In genomic region chr12:44337136-44337640, GRCm38 (mm10) we compare ENCODE assay signal across 31 mouse cellular contexts. TPM values are rescaled to one million over a fixed set of nuclear protein-coding genes. Genes with fewer than 3 reads are reported as not detected.
A peak's percentile ranks its signal among the peaks of the same experiment; 100 is the strongest.
DNase-seq lines count a peak whose midpoint lies in the region; ATAC-seq and TF ChIP-seq lines count a peak whose summit lies in the region.
"Had no signal": no experiment of that assay in that cellular context is flagged by ENCODE, and none has a peak within 500 bp of the region (broad histone marks: within the 10 kb centered on the region; RNA-seq: fewer than 3 reads in every experiment).

No protein-coding gene starts in this region.

- H3K36me3 ChIP-seq in forebrain, embryonic 14.5 days (ENCODE audit: control insufficient read depth, insufficient read depth, low read length) = no peaks in the 10 kb centered on the region
- no peaks in the 10 kb centered on the region for H3K36me3 ChIP-seq in forebrain, embryonic 15.5 days
- H3K36me3 ChIP-seq in midbrain, embryonic 10.5 days = 0 out of 2 replicates have a peak, but pooled peaks cover 2% of the 10 kb centered on the region
- H3K36me3 ChIP-seq in midbrain, postnatal 0 days (ENCODE audit: insufficient read depth, low read length) = no peaks in the 10 kb centered on the region
- no peaks in the 10 kb centered on the region; the same call in 1 of the 2 replicates for H3K36me3 ChIP-seq in midbrain, embryonic 13.5 days
- H3K36me3 ChIP-seq: heart, embryonic 13.5 days; kidney, embryonic 15.5 days; limb, embryonic 10.5 days; limb, embryonic 15.5 days; liver, embryonic 13.5 days; neural tube, embryonic 12.5 days had no signal

- H3K9ac ChIP-seq in forebrain, embryonic 14.5 days (ENCODE audit: low read length) = no peak overlapping the region
- H3K9ac ChIP-seq in forebrain, embryonic 15.5 days (replicated peaks) = no peak overlapping the region
- H3K9ac ChIP-seq in midbrain, postnatal 0 days (replicated peaks; ENCODE audit: low read length, poor library complexity, severe bottlenecking) = no peak overlapping the region
- H3K9ac ChIP-seq in midbrain, embryonic 13.5 days (replicated peaks) = no peak overlapping the region
- H3K9ac ChIP-seq: heart, embryonic 13.5 days; hindbrain, embryonic 14.5 days; kidney, embryonic 15.5 days; limb, embryonic 15.5 days; liver, embryonic 13.5 days; neural tube, embryonic 12.5 days had no signal

- no peaks in the 10 kb centered on the region for H3K27me3 ChIP-seq in forebrain, embryonic 14.5 days (replicated peaks; ENCODE audit: control insufficient read depth, insufficient read depth, low read length)
- H3K27me3 ChIP-seq in forebrain, embryonic 15.5 days = no peaks in the 10 kb centered on the region
- H3K27me3 ChIP-seq in midbrain, embryonic 10.5 days (ENCODE audit: low read depth, poor library complexity, severe bottlenecking) = peaks cover 2% of the 10 kb centered on the region; the same call in 1 of the 2 replicates
- H3K27me3 ChIP-seq in midbrain, postnatal 0 days (ENCODE audit: insufficient read depth, low read length) = no peaks in the 10 kb centered on the region
- no peaks in the 10 kb centered on the region for H3K27me3 ChIP-seq in midbrain, embryonic 13.5 days
- H3K27me3 ChIP-seq: kidney, embryonic 15.5 days; limb, embryonic 15.5 days; liver, embryonic 13.5 days; neural tube, embryonic 12.5 days had no signal

- intact Hi-C loops in heart, postnatal 36 days (cut with DNase I) = no loop called here

- TF ChIP-seq CTCF in midbrain, postnatal 0 days (IDR thresholded peaks at IDR 0.05) = no peak

- WGBS in forebrain, embryonic 14.5 days = 30% methylated on average over 2 of the region's 2 CpGs
- WGBS in forebrain, embryonic 15.5 days = 26% methylated on average over 2 of the region's 2 CpGs
- 74% methylated on average over 2 of the region's 2 CpGs for WGBS in midbrain, embryonic 10.5 days
- 47% methylated on average over 2 of the region's 2 CpGs for WGBS in midbrain, postnatal 0 days
- 36% methylated on average over 2 of the region's 2 CpGs for WGBS in midbrain, embryonic 13.5 days

- H3K4me2 ChIP-seq in forebrain, embryonic 14.5 days (ENCODE audit: low read length) = no peak overlapping the region
- no peak overlapping the region for H3K4me2 ChIP-seq in forebrain, embryonic 15.5 days (replicated peaks)
- H3K4me2 ChIP-seq in midbrain, postnatal 0 days (ENCODE audit: low read depth, low read length, poor library complexity, severe bottlenecking) = no peak overlapping the region
- no peak overlapping the region for H3K4me2 ChIP-seq in midbrain, embryonic 13.5 days (replicated peaks)
- H3K4me2 ChIP-seq: heart, embryonic 13.5 days; kidney, embryonic 15.5 days; limb, embryonic 15.5 days; liver, embryonic 13.5 days had no signal

- ATAC-seq in forebrain, embryonic 14.5 days = no peak
- ATAC-seq in forebrain, embryonic 15.5 days (replicated peaks) = no peak
- no peak for ATAC-seq in midbrain, postnatal 0 days (ENCODE audit: low FRiP score)
- no peak for ATAC-seq in midbrain, embryonic 13.5 days
- ATAC-seq: inflammation-experienced regulatory T-cells, adult 6 months; lung, postnatal 0 days had no signal

- H3K4me3 ChIP-seq in forebrain, embryonic 14.5 days (ENCODE audit: low read depth, low read length) = no peak overlapping the region
- no peak overlapping the region for H3K4me3 ChIP-seq in forebrain, embryonic 15.5 days
- H3K4me3 ChIP-seq in midbrain, embryonic 10.5 days = no peak overlapping the region
- H3K4me3 ChIP-seq in midbrain, postnatal 0 days (ENCODE audit: low read depth, low read length) = no peak overlapping the region
- H3K4me3 ChIP-seq in midbrain, embryonic 13.5 days (replicated peaks) = no peak overlapping the region
- H3K4me3 ChIP-seq: erythroblast, embryonic 14.5 days; heart, embryonic 13.5 days; kidney, embryonic 15.5 days; limb, embryonic 10.5 days; limb, embryonic 15.5 days; liver, embryonic 13.5 days; megakaryocyte, embryonic 14.5 days; neural tube, embryonic 12.5 days had no signal

- H3K4me1 ChIP-seq in forebrain, embryonic 14.5 days (ENCODE audit: control insufficient read depth, insufficient read depth, low read length) = peaks cover 23% of the 10 kb centered on the region
- peaks cover 32% of the 10 kb centered on the region for H3K4me1 ChIP-seq in forebrain, embryonic 15.5 days
- peaks cover 45% of the 10 kb centered on the region for H3K4me1 ChIP-seq in midbrain, embryonic 10.5 days
- H3K4me1 ChIP-seq in midbrain, postnatal 0 days (ENCODE audit: insufficient read depth, low read length) = peaks cover 2% of the 10 kb centered on the region; the same call in 1 of the 2 replicates
- H3K4me1 ChIP-seq in midbrain, embryonic 13.5 days (replicated peaks) = peaks cover 49% of the 10 kb centered on the region
- H3K4me1 ChIP-seq: heart, embryonic 13.5 days; kidney, embryonic 15.5 days; limb, embryonic 15.5 days; liver, embryonic 13.5 days; megakaryocyte, embryonic 14.5 days had no signal

- peak; percentile 32 for DNase-seq in forebrain, embryonic 14.5 days (ENCODE audit: low spot score)
- no peak for DNase-seq in midbrain, embryonic 10.5 days (ENCODE audit: low spot score)
- DNase-seq in midbrain, postnatal 0 days (ENCODE audit: low spot score) = no peak
- DNase-seq in retina, postnatal 1 day = peak; percentile 71
- DNase-seq in right cerebral cortex, postnatal 14 days = no peak
- no peak for DNase-seq in heart, postnatal 36 days
- DNase-seq: adrenal gland, postnatal 14 days; cerebellum, adult 18-20 months; cerebellum, postnatal 14 days; gastrocnemius, postnatal 10 days; heart, postnatal 10 days; kidney, adult 11 months; kidney, postnatal 25 days; liver, embryonic 13.5 days; lung, adult 18-20 months; lung, postnatal 4 days; spleen, adult 18-20 months; thymus, postnatal 25 days had no signal

- H3K27ac ChIP-seq in forebrain, embryonic 14.5 days (ENCODE audit: low read depth, low read length) = no peak overlapping the region
- H3K27ac ChIP-seq in forebrain, embryonic 15.5 days (replicated peaks) = no peak overlapping the region
- H3K27ac ChIP-seq in midbrain, embryonic 10.5 days (replicated peaks) = peak overlapping the region; percentile 90
- H3K27ac ChIP-seq in midbrain, postnatal 0 days (ENCODE audit: low read depth, low read length) = no peak overlapping the region
- 0 out of 2 replicates have a peak overlapping the region, but pooled peaks have one; percentile 25 for H3K27ac ChIP-seq in midbrain, embryonic 13.5 days
- H3K27ac ChIP-seq: heart, embryonic 13.5 days; kidney, embryonic 15.5 days; limb, embryonic 15.5 days; liver, embryonic 13.5 days had no signal

- H3K9me3 ChIP-seq in forebrain, embryonic 14.5 days (replicated peaks; ENCODE audit: control insufficient read depth, low read length) = no peaks in the 10 kb centered on the region
- no peaks in the 10 kb centered on the region for H3K9me3 ChIP-seq in forebrain, embryonic 15.5 days
- no peaks in the 10 kb centered on the region for H3K9me3 ChIP-seq in midbrain, embryonic 10.5 days (replicated peaks)
- H3K9me3 ChIP-seq in midbrain, postnatal 0 days (ENCODE audit: low read length) = no peaks in the 10 kb centered on the region
- H3K9me3 ChIP-seq in midbrain, embryonic 13.5 days = no peaks in the 10 kb centered on the region
- H3K9me3 ChIP-seq: heart, embryonic 13.5 days; kidney, embryonic 15.5 days; limb, embryonic 10.5 days; limb, embryonic 15.5 days; liver, embryonic 13.5 days; megakaryocyte, embryonic 14.5 days; neural tube, embryonic 12.5 days had no signal

RNA-seq across cellular contexts. Expression of gene Nrcam, which starts 8.5 kb away (rescaled TPM):
- 87.6 and 113 TPM in 2 replicates for polyA plus RNA-seq in forebrain, embryonic 14.5 days (2014; fragmentation: Nextera tagmentation; extraction: Ambion mirVana)
- 107 and 112 TPM in 2 replicates for polyA plus RNA-seq in forebrain, embryonic 15.5 days (2015; fragmentation: Nextera tagmentation; extraction: Ambion mirVana)
- polyA plus RNA-seq in midbrain, embryonic 10.5 days (2016; fragmentation: Nextera tagmentation; extraction: Ambion mirVana) = 31.8 and 51.7 TPM in 2 replicates
- total RNA-seq in midbrain, postnatal 0 days (2014; rRNA removed) = 173 and 193 TPM in 2 replicates
- polyA plus RNA-seq in midbrain, postnatal 0 days (2015; fragmentation: Nextera tagmentation; extraction: Ambion mirVana) = 95.3 and 109 TPM in 2 replicates
- 134 and 146 TPM in 2 replicates for polyA plus RNA-seq in midbrain, embryonic 13.5 days (2015; fragmentation: Nextera tagmentation; extraction: Ambion mirVana)
- under 1 TPM; 0.30 to 0.94 TPM for total RNA-seq in heart, postnatal 36 days (2021)
- total RNA-seq: MEL had no signal
- polyA plus RNA-seq: erythroblast, embryonic 14.5 days had no signal

Comparison
In these comparisons a context has a peak if more than half of its experiments do, and no peak if none do; other contexts are left out.
1. H3K27ac ChIP-seq: peak in midbrain, embryonic 10.5 days (single experiment) and midbrain, embryonic 13.5 days (single experiment); none in forebrain, embryonic 14.5 days (single experiment), forebrain, embryonic 15.5 days (single experiment) and midbrain, postnatal 0 days (single experiment).
2. DNase-seq: peak in forebrain, embryonic 14.5 days (single experiment) and retina, postnatal 1 day (single experiment); none in midbrain, embryonic 10.5 days (single experiment), midbrain, postnatal 0 days (single experiment), right cerebral cortex, postnatal 14 days (single experiment) and heart, postnatal 36 days (0 of 2).